Mouse (Mus musculus) heart, postnatal 10 days (tissue): Measurements from ENCODE around the gene Gm6377. TPM values are rescaled to one million over a fixed set of nuclear protein-coding genes. Genes with fewer than 3 reads are reported as not detected.

Source experiments
- DNase-seq, 2 experiments: peaks; one replicate each; pipeline ENCODE4 v3.0.0; 2021
- intact Hi-C: fragments of 180-260 bp; cut with DNase I; formaldehyde crosslinking; loops from one replicate; pipeline ENCODE4 v1.15.1; 2025
- total RNA-seq, 2 experiments: library from RNA; stranded (reverse); gene quantifications; 2 replicates each; pipeline ENCODE4 v1.2.3; 2021

Gm6377 gene
- under 1 TPM; 0.24 to 0.47 TPM for total RNA-seq

DNA sequence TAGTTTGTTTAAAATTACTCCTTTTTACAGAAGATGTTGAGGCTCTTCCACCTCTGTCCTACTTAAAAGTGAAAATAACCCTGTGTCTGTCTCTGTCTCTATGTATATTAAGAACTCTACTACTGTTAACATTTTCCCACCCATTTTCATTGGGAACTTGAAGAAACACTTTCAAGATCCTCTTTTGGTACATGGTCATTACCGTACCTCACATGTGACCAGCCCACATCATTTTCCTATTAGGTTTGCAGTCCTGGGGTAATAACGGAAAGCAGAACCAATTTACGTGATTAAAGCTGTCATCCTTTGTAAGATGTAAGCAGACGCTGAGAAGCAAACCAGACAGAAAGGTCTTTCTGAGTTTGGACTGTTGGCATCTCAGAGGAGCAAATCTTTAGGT lies at the start of gene Gm6377:
Gene Gm6377, plus strand, starts transcription at position 289 of the 400 bp plus-strand sequence.
- no peak for DNase-seq

DNA sequence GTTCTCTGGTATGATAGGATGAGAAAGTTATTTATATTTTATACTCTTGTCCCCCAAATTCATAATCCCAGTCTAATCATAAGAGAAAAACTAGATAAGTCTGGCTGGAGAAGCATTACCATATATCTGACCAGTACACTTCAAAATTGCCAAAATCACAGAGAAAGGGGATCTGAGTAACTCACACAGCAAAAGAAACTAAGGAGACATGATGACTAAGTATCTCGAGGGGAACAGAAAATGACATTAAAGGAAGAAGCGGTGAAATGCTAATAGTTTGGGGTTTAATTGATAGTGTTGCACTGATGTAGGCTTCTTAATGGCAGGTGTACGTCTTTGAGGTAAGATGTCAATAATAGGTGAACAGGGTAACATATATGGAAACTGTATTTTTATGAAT lies 49.4 kb upstream of the Gm6377 start:
- intact Hi-C loops, result no loop called here
- no peak for DNase-seq

More for the DNA sequence above, at the start of gene Gm6377:
- intact Hi-C loops, result no loop called here

DNA sequence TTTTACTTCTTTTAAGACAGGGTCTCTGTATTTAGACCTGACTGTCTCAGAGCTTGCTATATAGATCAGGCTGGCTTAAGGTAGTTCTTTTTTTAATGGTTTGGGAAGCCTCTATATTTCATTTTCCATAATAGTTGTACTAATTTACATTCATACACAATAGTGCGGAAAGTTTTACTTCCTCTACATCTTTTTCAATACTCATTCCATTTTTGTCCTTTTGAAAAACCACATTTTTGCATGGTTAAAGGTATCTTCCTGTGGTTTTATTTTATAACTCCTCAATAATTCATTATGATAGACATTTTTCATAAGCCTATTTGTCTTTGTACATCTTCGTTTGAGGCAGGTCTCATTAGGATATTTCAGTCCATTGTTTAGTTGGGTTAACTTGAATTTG lies 45.3 kb upstream of the Gm6377 start:
- intact Hi-C loops, result no loop called here

DNA sequence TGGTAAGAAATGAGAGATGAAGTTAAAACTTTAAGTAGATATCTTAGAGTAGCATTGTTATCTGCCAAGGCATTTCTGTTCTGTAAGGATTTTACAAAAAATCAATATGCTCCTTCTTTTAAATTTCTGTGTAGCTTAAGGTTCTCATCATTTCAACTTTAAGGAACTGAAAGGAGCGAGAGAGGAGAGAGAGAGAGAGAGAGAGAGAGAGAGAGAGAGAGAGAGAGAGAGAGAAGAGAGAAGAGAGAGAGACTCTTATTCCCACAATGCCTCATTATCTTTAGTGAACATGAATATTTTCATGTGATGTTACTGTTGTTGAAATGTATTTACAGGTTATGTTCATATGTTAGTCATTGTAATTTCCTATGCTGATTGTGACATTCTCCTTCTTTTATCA lies 36.2 kb upstream of the Gm6377 start:
- intact Hi-C loops, result no loop called here
- DNase-seq, result no peak

More for the DNA sequence above, 45.3 kb upstream of the Gm6377 start:
- no peak for DNase-seq

DNA sequence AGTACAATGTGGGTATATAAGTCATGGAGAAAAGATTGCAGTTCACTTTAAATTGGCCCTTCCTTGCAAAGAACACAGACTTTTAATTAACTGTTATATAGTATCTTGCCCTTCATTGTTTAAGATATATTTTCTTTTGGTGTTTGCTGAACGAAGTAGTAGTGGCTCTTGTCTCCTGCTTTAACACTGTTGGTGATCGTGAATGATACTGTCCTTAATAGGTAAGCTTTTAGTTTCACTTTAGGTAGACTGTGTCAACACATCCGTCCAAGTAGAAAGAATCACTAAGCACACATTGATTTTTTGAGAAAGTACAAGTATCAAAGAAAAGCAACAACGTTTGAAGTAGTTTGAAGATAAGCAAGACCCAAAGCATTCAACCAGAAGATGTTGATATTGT lies 35.7 kb upstream of the Gm6377 start:
- DNase-seq, result no peak
- intact Hi-C loops, result no loop called here

DNA sequence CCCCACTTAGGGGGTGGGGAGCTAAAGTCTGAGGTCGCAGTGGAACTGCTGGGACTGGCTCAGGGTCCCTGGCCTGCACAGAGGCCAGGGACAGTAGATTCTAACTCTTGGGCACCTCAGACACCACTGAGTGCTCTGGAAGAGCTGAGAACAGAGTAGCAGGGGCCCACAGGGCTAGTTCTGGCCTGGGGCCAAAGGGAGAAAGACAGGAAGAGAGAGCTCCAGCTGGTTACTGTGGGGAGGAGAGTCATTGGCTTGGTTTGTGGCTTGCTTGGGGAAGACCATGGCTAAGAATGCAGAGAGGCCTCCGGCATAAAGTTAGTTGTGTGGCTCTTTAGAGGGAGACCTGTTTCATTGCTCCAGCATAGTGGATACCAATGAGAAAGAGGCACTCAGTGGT lies 21.5 kb upstream of the Gm6377 start:
- intact Hi-C loops, result no loop called here
- DNase-seq, result peak; percentile 5 to 12

DNA sequence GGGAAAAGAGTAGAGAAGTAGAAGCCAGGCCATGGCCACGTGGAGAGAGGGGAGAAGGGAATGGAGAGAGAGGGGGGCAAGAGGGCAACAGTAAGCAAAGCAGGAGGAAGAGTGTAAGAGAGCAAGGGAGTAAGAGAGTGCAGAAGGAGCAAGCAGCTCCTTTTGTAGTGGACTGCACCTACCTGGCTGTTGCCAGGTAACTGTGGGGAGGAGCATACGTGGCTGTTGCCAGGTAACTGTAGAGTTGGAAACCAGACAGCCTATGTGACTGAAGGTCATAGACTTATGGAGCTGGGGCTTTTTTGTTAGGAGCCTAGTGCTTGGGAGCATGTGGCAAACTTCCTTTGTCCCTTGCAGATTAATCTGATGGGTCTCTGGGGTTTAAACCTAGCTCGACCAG lies 21.1 kb upstream of the Gm6377 start:
- intact Hi-C loops, result no loop called here
- DNase-seq, result no peak

DNA sequence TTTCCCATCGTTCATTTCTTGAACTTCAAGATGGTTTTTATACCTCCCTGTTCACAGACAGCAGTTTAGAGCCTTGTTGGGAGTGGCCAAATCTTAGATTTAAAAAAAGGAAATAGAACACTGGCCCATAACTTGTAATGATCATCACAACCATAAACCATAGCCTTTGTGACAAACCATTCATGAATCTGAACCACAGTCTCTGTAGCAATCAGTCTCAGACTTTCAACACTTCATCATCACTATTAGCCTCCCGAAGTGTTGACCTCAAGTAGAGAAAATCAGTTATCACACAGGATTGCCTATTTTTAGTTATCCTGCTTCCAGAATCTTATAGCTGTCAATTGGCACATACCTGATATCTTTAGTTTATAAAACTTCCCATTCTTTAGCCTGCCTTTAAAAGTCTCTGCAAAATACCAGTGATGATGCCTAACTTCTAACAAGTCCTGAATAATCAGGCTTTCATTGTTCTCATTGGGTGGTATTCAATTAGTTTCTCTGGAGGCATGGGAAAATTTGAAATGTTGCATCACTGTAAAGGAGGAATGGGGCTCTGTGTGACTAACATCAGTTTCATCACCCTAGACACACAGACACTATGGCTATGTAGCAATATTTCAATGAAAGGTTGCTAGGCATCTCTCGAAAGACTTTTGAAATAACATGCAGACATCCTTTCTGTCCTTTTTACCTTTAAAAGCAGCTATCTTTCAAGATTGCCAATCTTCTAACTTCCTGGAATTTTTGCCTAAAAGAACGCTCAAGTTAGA lies 11.7 kb upstream of the Gm6377 start:
- intact Hi-C loops, result no loop called here
- no peak for DNase-seq

DNA sequence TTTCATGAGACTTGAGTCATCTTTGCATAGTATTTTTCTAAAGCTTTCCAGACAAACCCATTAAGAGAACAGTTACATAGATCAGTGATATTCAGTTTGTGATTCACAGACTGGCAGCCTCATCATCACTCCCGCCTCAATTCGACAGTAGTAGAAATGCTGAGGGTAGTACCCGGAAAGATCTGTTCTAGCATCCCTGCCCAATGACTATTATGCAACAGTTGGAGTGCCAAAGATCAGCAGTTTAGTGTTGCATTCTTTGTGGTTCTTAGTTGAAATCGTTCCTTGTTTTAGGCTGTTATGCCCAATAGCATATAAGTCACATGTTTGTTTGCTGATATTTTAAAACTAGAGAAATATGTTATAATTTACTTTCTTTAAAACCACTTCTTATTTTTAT lies 6.9 kb upstream of the Gm6377 start:
- no peak for DNase-seq
- intact Hi-C loops, result no loop called here

DNA sequence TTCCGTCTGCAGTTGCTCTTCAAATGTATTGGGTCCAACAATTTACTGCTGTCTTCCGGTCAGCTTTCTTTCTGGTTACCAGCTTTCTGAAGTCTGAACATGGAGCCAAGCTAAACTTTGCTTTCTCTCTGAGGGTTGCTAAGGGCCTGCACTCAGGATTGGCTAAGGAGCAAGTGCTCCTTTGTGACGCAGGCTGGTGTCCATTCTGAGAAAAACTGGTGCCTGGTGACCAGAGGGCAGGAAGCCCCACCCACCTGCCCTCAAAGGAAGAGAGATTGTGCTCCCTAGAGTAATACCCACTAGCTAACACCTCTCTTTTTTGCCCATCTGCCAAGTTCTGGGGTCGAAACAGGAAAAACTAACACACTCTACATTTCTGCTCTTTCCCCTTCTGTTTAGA lies 5.6 kb upstream of the Gm6377 start:
- intact Hi-C loops, result no loop called here
- peak; percentile 29 to 40 for DNase-seq

DNA sequence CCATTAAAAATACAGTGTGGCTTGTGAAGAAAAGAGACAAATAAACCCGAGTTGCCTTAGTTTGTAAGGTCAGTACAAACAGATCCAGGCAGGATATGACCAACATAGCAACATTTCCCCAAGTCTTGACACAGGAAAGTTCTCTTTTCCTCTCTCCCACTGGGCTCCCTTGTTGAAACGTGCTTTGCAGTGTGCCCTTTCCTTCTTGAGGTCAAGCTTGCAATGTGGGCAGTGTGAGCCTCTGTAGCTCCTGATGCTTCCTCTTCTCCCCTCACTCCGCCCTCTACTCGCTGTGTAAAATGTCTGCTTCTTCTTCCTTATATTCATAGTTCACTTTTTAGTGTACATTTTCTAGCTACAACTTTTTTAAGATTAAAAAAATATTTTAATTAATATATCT lies 5.1 kb upstream of the Gm6377 start:
- DNase-seq, result peak; percentile 6 to 15
- intact Hi-C loops, result no loop called here

DNA sequence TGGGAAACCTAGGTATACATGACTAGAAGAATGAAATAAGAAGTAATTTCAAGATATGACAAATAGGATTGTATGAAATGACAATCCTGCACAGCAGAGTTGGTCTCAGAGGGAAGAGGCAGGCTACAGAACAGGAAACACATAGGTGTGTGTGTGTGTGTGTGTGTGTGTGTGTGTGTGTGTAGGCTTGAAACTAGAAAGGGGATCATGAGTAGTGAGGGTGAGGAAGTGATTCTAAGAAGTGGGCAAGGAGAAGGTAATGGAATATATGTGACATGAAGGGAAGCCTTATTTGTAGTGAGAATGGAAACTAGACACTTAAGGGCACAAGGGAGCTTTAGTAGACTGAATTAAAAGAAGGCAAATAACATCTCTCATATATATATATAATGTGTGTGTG lies 11.3 kb downstream of the Gm6377 start:
- no peak for DNase-seq
- intact Hi-C loops, result no loop called here

DNA sequence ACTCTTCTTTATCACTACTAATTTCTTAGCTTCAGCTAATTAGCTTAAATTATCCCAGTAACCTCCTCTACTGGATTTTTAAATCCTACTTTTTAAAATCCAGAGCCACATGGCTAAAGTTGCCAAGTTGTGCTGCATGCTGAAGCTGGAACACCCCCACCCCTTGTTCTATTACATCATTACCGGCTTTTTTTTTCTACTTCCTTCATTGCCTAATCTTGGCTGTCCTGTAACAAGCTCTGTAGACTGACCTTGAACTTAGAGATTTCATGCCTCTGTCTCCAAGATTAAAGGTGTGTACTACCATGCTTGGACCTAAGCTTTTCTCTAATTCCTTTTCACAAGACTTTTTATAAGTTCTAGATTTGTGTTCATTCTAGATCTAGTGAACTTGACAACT lies 32.2 kb downstream of the Gm6377 start:
- DNase-seq, result no peak
- intact Hi-C loops, result no loop called here

DNA sequence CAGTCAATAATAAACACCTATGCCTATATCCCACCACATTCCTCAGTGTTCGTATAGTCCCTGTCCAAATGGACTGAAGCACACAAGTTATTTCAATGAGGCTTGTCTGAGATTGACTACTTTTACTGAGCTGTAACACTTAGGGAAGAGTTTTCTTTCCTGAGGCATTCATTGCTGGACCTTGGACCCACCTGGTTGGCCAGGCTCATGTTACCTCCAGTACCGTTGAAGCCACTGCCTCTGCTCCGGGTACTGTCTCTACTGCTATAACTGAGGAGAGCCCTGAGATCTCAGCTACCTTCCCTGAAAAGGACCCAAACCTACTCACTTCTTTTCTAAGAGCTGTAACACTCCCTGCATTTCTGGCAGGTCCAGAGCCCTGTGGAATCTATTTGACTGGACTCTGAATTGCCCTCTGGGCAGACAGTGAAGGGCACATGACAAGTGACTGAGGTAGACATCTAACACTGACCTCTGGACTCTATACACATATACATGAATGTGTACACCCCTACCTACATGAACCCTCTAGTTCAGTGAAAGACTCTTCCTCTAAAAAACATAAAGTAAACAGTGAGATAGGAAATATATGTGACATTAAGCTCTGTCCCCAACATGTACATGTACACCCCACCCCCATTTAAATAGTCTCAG lies 39.0 kb downstream of the Gm6377 start:
- intact Hi-C loops, result loop anchor here (5.0 kb wide), 2 partner anchors 138 to 228 kb away; partner anchors contain the start of gene Sh3bgrl
- no peak for DNase-seq

DNA sequence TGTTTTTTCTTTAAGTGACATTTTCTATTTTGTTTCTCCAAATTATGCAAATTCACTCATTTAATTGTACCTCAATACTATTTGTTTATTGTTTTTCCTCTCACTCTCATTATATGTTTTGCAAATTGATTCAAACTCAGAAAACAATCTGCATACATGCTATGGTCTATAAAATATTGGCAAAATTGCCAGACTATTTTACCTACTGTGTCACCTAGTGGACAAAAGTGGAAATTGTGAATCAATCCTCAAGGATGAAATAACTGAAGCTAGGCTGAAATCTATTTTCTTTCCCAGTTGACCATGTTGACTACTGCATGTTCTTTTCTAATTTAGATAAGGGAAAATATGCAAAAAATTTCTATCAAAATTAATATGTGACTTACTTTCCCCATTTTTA lies 41.6 kb downstream of the Gm6377 start:
- intact Hi-C loops, result loop anchor here (5.0 kb wide), 2 partner anchors 141 to 231 kb away; partner anchors contain the start of gene Sh3bgrl
- peak in 1 of 2 experiments; percentile 5 for DNase-seq

Other genes with a start within 250 kb of the Gm6377 start
- 1 to 10 TPM; 6.0 to 6.6 TPM for gene Hmgn5, start 183.4 kb upstream of the Gm6377 start, total RNA-seq
- 10 to 100 TPM; 57.6 to 59.8 TPM for gene Sh3bgrl, start 101.4 kb upstream of the Gm6377 start, total RNA-seq